Mouse (Mus musculus): ENCODE data around the gene Gm1110.
"Not testable (repeated sequence)": the region's sequence is repeated elsewhere in the genome, so short reads cannot be mapped to it uniquely, and the experiment has no call there.

DNA sequence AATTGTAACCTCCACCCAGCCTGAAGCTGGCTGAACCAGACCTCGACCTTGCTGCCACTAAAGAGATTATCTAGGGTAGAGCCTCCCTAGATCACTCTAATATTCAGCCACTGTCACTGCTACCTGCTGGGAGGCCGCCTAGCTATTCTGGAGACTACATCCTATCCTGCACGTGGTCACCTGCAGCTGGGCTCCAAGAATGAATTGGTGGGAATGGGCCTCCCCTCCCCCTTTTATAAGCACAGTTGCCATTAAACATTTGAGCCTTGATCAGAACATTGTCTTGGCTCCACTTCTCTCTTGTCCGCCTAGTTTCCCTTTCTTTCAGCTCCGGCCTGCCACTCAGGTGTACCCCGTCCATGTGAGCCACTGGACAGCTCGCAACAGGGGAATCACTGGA, 53.1 kb downstream of the Gm1110 start:
- not testable (repeated sequence) for TF ChIP-seq CTCF, EP300 (IDR thresholded peaks at IDR 0.05; ENCODE audit: low read depth)

Data from liver, embryonic 14.5 days (tissue).